Mouse (Mus musculus) inflammation-experienced regulatory T-cells, adult 6 months (primary cell): Measurements from ENCODE around the gene Chn2. TPM values are rescaled to one million over a fixed set of nuclear protein-coding genes. Genes with fewer than 3 reads are reported as not detected.

Experiments
- ATAC-seq: one replicate; pipeline ENCODE4 v1.8.0; 2017
- polyA plus RNA-seq, 3 experiments: library from polyadenylated mRNA; unstranded; fragments of 100-300 nt; shearing (Covaris generic); gene quantifications; one replicate each; pipeline ENCODE4 v1.2.1; 2017

The Chn2 gene
- polyA plus RNA-seq, 3 experiments from 2014 or later = 8.4 to 14.5 (median 9.5) TPM

- ATAC-seq = peak; percentile 83
Observed at GRCm38 (mm10) chr6:54119885-54120666, 80.7 kb downstream of the Chn2 start.

DNA sequence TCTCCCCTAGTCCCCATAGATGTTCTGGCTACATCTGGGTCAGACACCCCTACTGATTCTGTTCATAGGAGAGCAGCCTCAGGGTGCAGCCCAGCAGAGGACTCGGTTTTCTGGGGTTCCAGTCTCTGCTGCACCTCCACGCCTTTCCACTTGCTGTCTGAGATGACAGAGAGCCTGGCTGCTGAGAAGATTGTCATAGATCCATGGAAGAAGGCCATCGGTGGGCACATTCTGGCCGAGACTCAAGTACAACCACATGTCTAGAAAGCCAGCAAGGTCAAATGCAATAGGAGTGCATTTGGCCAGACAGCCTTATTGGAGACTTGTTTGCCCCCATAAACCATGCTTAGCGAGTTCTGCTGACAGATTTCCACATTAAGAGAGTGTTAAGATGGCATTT, 81.5 kb downstream of the Chn2 start:
- no peak for ATAC-seq

- no peak for ATAC-seq
Observed at GRCm38 (mm10) chr6:54124519-54124918, 85.2 kb downstream of the Chn2 start.

DNA sequence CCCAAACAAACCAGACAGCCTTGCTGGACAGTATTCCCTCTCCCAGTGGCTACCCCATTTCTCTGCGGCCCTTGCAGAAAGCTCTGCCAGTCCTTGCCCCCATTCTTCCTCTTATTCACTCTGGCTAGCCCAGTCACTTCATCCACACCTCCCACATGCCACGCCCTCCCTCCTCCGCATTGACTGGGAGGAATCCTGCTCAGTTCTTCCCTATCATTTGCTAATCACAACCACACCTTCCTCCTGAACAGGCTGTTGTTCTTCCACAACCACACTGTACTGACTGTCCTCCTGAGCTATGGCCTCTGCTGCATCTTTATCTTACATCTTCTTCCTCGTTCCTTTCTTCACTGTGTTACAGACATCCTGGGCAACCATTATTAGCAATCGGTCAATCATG, 86.2 kb downstream of the Chn2 start:
- ATAC-seq = no peak

DNA sequence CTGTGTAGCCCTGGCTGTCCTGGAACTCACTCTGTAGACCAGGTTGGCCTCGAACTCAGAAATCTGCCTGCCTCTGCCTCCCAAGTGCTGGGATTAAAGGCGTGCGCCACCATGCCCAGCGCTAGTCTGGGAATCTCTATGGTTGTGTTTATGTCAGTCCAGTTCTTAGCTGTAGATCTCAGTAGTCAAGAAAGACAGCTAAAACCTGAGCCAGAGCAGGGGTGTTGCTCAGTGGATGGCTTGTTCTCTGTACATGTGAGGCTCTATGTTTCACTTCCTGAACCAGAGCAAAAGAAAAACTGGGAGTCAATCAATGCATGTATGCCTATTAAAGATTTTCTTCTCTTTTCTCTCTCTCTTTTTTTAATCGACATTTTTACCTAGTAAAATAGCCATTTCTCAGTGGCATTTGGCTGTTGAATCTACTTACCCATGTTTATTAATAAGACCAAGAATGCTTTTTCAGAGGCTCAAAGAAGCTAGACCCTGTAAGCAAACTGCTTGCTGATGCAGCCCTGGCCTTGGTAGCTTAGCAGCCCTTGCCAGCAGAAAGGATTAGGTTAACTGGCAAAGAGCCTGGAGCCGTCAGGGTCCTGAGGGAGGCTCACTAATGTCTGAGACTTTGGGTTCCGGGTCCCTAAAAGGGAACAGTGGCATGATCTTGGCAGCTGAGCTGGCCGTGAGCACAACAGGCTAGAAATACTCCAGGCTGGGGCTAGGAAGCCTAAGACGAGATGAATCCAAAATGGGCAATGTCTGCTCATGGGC, 87.1 kb downstream of the Chn2 start:
- ATAC-seq = no peak

GRCm38 (mm10) chr6:54126993-54127697, 87.8 kb downstream of the Chn2 start:
- peak; percentile 74 for ATAC-seq

GRCm38 (mm10) chr6:54128702-54129101, 89.3 kb downstream of the Chn2 start:
- no peak for ATAC-seq

DNA sequence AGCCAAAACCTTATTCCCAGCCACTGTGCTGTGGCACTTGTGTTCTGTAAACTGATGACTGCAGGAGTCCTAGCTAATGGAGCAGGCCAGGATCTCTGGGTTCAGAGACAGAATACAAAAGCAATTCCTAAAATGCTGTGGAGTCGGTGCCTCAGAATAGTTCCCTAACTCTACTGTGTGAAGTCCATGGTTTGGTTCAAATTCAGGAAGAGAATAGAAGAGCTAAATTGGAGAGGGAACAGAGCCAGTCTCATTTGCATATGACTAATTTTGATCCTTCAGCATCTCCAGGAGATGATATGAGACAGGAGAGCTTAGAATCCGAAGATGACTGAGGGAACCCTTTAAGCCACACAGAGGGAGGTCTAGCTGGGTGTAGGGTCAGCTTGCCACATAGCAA, 90.2 kb downstream of the Chn2 start:
- ATAC-seq = no peak

DNA sequence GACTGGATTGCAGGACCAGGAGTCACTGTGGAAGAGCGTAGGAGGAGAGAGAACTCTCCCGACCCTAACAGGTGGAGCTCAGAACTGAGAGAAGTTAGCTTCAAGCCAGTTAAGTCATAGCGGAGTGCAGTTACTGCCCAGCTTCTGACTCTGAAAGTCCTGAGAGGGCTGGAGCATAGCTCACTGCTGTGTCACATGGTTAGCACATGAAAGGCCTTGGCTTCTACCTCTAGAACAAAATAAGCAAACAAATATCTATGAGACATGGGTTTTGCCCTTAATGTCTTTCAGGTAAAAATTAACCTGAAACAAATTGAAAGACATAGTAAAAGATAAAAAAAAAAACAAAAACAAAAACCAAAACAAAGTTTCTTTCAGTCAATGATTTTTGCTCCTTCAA, 91.5 kb downstream of the Chn2 start:
- ATAC-seq = no peak

- no peak for ATAC-seq
Observed at GRCm38 (mm10) chr6:54132576-54132975, 93.2 kb downstream of the Chn2 start.

DNA sequence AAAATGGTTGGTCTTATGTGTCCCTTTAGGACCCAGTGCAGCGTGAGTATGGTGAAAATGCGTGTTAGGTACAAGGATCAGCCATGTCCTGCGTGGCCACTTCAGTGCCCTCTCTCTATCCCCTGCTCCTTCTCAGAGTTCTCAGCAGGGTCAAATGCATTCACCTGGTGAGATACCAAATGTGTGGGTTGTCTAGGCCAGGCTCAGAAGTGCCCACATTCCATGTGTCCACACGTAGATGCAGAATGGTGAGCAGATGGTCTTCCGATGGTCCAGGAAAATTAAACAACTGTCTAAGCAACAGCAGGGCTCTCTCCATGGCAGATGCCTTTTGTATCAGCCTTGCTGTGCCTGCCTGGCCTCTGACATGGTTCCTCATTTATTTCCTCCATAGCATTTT, 93.9 kb downstream of the Chn2 start:
- no peak for ATAC-seq

GRCm38 (mm10) chr6:54138157-54138556, 98.8 kb downstream of the Chn2 start:
- no peak for ATAC-seq

DNA sequence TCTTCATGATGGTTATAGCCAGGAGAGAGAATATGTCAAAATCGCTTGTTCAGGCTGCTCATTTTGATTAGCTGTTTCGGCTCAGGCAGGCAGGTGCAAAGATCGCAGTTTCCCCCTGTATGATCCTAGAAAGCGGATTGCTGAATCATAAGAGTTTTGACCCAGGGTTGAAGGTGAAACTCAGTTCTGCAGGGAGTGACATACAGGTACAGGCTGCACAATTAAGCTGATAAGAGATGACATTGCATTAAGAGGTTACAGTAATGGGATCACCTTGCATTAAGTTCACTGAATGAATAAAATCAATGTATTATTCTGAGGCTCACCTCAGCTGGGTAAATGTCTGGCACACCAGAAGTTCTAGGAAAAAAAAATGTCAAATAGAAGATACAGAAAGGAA, 101.1 kb downstream of the Chn2 start:
- ATAC-seq = no peak

DNA sequence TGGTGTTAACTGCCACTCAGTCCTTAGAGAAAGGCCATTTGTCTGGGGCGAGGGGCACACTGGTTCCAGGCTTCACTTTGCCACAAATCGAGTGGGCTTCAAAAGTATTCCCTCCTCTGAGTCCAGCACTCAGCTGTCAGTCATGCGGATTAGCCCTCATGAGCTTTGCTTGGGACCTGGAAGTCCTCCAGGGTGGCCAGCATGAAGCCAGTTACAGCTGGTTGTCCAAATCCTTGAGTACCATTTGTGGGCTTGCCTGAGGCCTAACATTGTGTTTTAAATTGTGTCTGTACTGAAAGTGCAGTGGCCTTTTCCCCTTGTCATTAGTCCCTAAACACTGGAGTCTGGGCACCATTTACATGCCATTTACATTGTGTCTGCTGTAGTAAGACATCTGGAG, 101.8 kb downstream of the Chn2 start:
- ATAC-seq = no peak

GRCm38 (mm10) chr6:54142848-54143651, 103.7 kb downstream of the Chn2 start:
- peak; percentile 38 for ATAC-seq

DNA sequence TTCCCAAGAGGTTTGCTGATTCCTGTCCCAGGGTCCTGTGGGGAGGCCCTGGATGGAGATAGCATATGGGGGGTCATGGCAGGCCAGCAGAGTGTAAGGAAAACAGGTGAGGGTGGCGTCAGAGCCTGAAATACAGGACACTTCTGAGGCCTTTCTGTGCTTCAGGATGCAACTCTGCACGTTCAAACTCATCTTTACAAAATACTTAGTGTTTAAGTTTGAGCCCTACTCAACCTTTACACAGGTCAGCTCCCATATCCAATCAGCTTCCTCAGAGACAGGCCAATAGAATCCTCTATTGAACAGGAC, 104.3 kb downstream of the Chn2 start:
- no peak for ATAC-seq

DNA sequence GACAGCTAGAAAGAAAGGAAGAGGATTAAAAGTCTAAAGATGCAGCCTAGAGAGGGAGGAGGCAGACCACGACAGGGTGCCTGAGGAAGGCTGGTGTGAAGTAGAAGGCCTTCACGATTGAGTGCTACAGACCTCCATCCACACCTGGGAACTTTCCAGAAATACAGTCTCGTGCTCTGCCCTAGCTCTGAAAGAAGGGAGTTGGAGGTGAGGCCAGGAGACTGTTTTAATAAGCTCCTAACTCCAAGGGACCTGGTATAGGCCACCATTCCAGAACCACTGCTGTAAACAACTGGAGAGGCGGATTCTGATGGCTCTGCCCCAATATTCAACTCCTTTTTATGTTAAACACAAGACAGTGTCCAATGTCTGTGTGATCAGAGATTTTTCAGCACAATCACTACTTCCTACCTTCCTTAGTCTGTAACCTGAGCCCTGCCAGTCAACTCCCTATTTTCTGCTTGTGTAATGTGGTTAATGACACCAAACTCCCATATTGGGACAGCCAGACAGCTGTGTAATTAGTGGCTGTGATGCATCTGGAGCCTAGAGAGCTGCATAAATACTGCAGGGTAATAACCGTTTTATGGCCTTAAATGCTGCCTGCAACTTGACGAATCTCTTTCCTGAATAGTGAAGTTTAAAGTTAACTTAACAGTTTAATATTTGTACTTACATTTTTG, 109.6 kb downstream of the Chn2 start:
- no peak for ATAC-seq

- ATAC-seq = no peak
Observed at GRCm38 (mm10) chr6:54150821-54151220, 111.5 kb downstream of the Chn2 start.

DNA sequence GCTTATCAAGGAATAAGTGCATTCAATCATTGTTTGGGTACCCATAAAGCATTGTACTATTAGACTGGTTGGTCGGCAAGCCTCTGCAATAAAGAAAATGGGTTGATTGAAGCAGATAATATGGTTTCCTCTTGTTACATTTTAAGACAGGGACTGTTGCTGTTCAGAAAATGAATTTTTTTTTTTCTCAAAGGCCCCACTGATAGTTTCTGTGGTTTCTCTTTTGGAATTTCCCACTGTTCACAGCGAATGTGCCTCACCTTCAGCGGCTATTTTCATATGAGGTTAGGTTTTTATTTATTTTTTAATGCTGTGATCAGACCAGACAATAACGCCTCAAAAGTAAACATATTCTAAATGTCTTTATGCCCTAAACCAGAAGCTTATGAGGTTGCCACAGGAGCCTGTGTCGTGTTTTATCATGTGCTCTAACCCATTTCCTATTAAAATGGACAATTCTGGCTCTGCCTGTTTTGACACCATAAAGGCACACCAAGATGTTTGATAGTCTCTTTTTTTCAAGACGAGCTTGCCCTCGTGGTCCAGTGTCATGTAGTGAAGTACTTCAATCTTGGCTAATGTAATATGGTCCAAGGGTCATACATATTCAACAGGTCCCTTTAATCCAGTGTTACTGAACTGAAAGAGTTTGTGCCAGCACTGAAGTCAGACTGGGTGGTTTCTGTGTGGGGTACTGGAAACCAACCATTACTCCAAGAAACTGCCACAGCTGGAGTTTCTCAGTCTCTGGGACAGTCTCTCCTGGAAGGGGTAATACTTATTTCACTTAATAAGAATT, 112.3 kb downstream of the Chn2 start:
- peak; percentile 68 for ATAC-seq

GRCm38 (mm10) chr6:54157097-54157496, 117.7 kb downstream of the Chn2 start:
- ATAC-seq = no peak

DNA sequence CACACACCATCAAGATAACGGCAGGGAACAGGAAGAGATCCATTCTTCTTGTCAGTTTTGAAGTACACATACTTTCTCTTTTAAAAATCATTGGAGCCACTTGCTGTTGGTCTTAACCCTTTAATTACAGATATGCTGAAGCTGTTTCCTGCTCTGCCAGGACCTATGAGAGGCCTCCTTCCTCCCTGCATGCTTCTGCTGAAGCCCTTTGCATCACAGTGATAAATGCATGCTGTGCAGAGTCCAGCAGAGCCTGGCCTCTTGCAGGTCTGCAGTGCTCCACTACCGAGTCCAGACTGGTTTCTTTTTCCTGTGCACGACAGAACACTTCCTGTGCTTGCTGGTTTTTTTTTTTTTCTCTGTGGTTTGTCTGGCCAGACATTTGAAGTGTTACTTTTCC, 119.0 kb downstream of the Chn2 start:
- ATAC-seq = peak; percentile 47
